Mouse (Mus musculus): ENCODE measurements around the gene Fbxl17.

DNA sequence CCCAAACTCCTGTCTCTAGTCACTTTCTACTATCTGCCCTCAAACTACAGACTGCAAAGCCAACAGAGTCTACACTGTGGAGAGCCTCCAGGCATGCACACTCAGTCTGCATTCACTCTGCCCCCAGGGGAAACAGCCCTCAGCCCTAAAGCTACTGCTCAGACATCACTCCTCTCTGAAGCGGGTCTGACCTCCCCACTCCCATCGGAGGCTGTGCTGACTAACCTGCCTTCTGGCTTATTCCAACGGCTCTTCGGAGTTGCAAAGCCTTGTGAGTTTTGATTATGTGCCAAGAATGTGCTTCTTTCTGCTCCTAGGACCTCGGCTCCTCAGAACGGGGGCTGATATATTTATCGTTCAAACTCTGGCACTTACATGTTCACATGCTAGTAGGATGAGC is 182.3 kb downstream of the Fbxl17 start:
- TF ChIP-seq CTCF (IDR thresholded peaks at IDR 0.05; ENCODE audit: low read depth) (no peak), EP300 (IDR thresholded peaks at IDR 0.05; ENCODE audit: low read depth) (no peak)
